Mouse (Mus musculus) c-Kit-positive CD71-positive TER-119-positive erythroid progenitor cells, embryonic 14.5 days (primary cell): ENCODE measurements around the gene Rpgrip1.

Experiments used
- DNase-seq: peaks from one replicate; pipeline ENCODE4 v3.0.0-alpha.2; 2013; ENCODE audit warnings: low spot score

The Rpgrip1 gene

DNA sequence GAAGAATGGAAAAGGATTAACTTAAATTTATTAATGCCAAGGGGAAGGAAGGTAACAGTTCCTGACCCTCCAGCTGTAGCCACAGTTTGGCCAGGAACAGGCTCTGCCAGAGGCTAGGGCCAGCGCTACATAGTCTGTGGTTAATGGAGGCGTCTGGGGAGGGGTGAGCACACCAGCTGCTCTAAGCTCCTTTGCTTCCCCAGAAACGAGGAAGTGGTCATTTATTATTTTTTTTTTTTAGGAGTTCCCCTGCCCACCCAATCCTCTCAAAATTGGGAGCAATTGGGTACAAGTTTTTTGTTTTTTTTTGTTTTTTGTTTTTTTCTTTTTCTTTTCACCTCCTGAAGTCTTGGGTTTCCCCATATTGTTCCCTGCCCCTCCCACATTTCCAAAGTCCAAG is 87.6 kb downstream of the Rpgrip1 start:
- DNase-seq = peak; percentile 31

- peak; percentile 57 for DNase-seq
Observed at GRCm38 (mm10) chr14:52199412-52199811, 88.9 kb downstream of the Rpgrip1 start.
